Mouse (Mus musculus): Measurements from ENCODE around the gene Olfr1061.
"Not testable (repeated sequence)": the region's sequence is repeated elsewhere in the genome, so short reads cannot be mapped to it uniquely, and the experiment has no call there.

Olfr1061 gene

GRCm38 (mm10) chr2:86413950-86414349, at the start of gene Olfr1061:
Gene Olfr1061, minus strand, starts transcription at chr2:86414050.
- no peak for DNase-seq (ENCODE audit: low read depth)

- DNase-seq (ENCODE audit: low read depth): no peak
Observed at GRCm38 (mm10) chr2:86460434-86460833, 46.6 kb upstream of the Olfr1061 start.

GRCm38 (mm10) chr2:86456169-86456568, 42.3 kb upstream of the Olfr1061 start, which contains the start of gene Olfr1066:
Gene Olfr1066, minus strand, starts transcription at chr2:86456269.
- no peak for DNase-seq (ENCODE audit: low read depth)

- not testable (repeated sequence) for DNase-seq (ENCODE audit: low read depth)
Observed at GRCm38 (mm10) chr2:86450491-86450890, 36.6 kb upstream of the Olfr1061 start, which contains the start of gene Olfr1065. Gene Olfr1065, minus strand, starts transcription at chr2:86450591.

- not testable (repeated sequence) for DNase-seq (ENCODE audit: low read depth)
Observed at GRCm38 (mm10) chr2:86442101-86442500, 28.3 kb upstream of the Olfr1061 start.

GRCm38 (mm10) chr2:86428511-86428910, 14.7 kb upstream of the Olfr1061 start:
- DNase-seq (ENCODE audit: low read depth): not testable (repeated sequence)

GRCm38 (mm10) chr2:86426649-86427048, 12.8 kb upstream of the Olfr1061 start, which contains the start of gene Olfr1062:
Gene Olfr1062, minus strand, starts transcription at chr2:86426749.
- DNase-seq (ENCODE audit: low read depth): not testable (repeated sequence)

GRCm38 (mm10) chr2:86395114-86395513, 18.7 kb downstream of the Olfr1061 start:
- DNase-seq (ENCODE audit: low read depth): no peak

GRCm38 (mm10) chr2:86388461-86388860, 25.4 kb downstream of the Olfr1061 start, which contains the start of gene Olfr1058:
Gene Olfr1058, minus strand, starts transcription at chr2:86388561.
- not testable (repeated sequence) for DNase-seq (ENCODE audit: low read depth)

- DNase-seq (ENCODE audit: low read depth): no peak
Observed at GRCm38 (mm10) chr2:86378293-86378692, 35.6 kb downstream of the Olfr1061 start, which contains the start of gene Olfr1057. Gene Olfr1057, minus strand, starts transcription at chr2:86378393.

GRCm38 (mm10) chr2:86366342-86366741, 47.5 kb downstream of the Olfr1061 start:
- not testable (repeated sequence) for DNase-seq (ENCODE audit: low read depth)
